Mouse (Mus musculus) bone marrow, adult 2 months (tissue): ENCODE results near the gene Adm2.

Experiments used
- CTCF ChIP-seq: fragments of 200-500 bp; IDR thresholded peaks from 2 replicates; pipeline ENCODE4 v1.5.1; 2011; ENCODE audit warnings: low read length, control low read depth; ENCODE audit not compliant: control insufficient read depth, insufficient read depth
- POLR2A ChIP-seq: fragments of 200-500 bp; IDR thresholded peaks from 2 replicates; pipeline ENCODE4 v1.6.1; 2011; ENCODE audit warnings: low read depth, mild to moderate bottlenecking, control low read depth, low read length, borderline replicate concordance; ENCODE audit not compliant: control insufficient read depth

DNA sequence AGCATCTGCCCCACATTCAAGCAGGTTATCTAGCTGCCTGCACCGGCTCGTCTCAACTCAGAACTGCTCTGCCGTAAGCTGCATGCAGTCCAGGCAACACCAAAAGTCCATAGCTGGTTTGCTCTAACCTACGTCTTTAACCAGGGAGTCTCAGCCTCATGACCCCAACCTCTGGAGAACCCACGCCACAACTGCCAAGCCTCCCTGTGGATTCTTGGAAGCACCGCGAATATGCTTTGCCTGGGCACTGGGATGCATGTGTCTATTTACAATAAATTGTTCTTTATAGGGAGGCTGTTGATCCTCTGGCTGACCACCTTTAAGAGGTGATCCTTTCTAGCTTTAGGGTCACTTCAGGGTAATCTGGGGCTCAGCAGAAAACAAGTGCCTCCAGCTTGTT, 50.0 kb downstream of the Adm2 start:
- TF ChIP-seq CTCF, result no peak
- TF ChIP-seq POLR2A, result no peak
